Mouse (Mus musculus) cerebellum, adult 9-10 months (tissue): ENCODE results near the gene Lipk.

ENCODE experiments used
- DNase-seq: peaks from one replicate; pipeline ENCODE4 v3.0.0; 2022

Gene Lipk

DNA sequence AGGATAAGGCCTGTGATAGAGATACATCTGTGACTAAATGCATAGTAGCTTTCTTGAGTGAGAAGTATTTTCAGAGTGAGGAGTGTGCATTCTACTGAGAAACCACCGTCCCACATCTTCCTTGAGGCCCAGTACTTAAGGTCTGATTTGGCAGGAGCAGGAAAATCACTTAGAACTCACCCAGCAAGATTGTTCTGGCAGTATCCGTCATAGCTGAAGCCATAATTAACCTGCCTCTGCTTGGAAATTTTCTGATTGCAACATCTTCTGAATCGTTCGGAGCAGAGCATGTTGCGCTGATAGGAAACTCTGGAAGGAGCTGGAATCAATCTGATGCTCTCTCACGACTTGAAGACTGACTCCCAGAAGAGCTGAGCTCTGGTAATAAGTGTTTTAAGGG, at the start of gene Lipk:
Gene Lipk (plus strand): TSS at position 289 of the 400 bp plus-strand sequence.
- no peak for DNase-seq

DNA sequence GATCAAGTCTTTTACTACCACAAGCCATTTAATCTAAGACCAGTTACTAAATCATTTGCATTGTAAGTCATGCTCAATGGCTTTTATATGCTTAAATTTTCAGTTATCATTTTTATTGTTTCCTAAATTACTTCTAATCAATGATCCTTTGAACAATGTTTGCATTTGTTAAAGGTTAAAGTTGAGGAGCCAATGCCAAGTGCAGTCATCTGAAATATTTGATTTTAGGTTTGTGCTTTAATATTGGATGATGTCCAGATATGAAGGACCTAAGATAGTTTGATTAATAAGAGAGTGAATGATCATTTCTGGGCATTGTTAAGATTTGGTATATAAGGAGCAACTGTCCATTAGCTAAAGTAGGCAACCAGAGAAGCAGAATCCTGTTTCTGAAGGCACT, 47.2 kb upstream of the Lipk start, which contains the start of gene Lipf:
Gene Lipf (plus strand): TSS at position 301 of the 400 bp plus-strand sequence.
- DNase-seq = no peak

DNA sequence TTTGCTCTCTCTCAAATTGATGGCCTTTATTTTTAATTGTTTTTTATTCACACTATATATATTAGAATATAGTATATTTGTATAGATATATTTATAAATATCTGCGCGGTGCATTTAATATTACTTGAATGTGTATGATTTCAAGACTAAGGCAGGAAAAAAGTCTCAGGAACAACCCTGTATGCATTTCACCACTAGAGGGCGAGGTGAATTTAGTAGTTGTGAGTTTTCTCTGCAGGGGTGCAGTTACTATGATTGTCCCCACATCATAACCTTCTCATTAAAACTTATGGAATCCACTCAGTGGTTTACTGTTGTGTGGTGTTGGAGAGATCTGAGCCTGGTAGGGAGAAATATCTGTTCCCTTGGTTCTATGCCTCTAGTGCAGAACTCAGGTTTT, 29.1 kb upstream of the Lipk start:
- no peak for DNase-seq

GRCm38 (mm10) chr19:33983043-33983442, 25.0 kb upstream of the Lipk start:
- DNase-seq = no peak

- DNase-seq = no peak
Observed at GRCm38 (mm10) chr19:34021440-34022172, 13.5 kb downstream of the Lipk start.

DNA sequence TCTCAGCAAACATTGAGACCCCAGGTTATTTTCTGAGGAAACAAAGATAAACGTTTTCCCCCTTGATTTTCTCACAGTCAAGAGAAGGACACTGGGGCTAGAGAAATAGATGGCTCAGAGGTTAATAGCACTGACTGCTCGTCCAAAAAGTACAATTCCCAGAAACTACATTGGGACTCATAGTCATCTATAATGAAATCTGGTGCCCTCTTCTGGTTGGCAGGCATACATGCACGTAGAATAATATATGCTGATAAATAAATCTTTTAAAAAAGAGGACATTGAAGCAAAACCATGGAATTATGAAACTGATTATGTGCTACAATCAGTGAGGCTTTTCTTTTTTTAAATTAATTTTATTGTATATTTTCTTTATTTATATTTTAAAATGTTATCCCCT, 14.7 kb downstream of the Lipk start:
- peak; percentile 6 for DNase-seq

GRCm38 (mm10) chr19:34039731-34040130, 31.6 kb downstream of the Lipk start:
- no peak for DNase-seq

DNA sequence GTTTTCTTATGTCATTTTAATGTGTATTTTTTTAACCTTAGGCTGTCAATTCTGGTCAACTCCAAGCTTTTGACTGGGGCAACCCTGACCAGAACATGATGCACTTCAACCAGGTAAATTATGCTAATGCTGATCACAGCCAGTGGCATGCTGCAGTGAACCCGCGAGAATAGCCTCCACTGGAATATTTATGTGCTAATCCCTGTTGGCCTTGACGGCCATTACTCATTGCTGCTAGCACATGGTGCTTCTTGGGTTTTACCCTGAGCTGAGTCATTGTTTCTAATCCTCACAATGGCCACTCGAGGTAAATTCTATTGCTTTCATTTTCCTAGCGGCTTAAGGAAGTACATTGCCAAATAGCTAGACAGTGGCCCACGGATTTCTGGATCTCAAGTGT, 34.9 kb downstream of the Lipk start:
- no peak for DNase-seq

GRCm38 (mm10) chr19:34049371-34050039, 41.4 kb downstream of the Lipk start:
- DNase-seq = no peak

DNA sequence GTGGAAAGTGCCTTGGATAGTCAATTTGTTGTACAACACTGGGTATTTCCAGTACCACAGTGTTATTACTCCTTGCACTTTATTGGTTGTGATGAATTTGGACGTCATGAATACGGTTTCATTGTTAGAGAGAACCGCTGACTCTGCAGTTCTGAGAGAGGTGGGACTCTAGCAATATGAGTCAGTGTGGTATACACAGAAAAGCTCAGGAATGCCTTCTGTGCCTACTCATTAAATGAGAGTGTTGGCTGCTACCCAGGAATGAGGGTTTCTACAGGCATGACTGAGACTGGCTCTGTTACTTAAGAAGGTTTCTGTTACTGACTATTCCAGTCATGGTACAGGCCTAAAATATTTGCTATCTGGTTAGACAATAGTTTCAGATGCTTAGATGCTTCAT, 43.4 kb downstream of the Lipk start:
- no peak for DNase-seq

- no peak for DNase-seq
Observed at GRCm38 (mm10) chr19:34063547-34063946, 55.5 kb downstream of the Lipk start.

- no peak for DNase-seq
Observed at GRCm38 (mm10) chr19:34064059-34064458, 56.0 kb downstream of the Lipk start.

DNA sequence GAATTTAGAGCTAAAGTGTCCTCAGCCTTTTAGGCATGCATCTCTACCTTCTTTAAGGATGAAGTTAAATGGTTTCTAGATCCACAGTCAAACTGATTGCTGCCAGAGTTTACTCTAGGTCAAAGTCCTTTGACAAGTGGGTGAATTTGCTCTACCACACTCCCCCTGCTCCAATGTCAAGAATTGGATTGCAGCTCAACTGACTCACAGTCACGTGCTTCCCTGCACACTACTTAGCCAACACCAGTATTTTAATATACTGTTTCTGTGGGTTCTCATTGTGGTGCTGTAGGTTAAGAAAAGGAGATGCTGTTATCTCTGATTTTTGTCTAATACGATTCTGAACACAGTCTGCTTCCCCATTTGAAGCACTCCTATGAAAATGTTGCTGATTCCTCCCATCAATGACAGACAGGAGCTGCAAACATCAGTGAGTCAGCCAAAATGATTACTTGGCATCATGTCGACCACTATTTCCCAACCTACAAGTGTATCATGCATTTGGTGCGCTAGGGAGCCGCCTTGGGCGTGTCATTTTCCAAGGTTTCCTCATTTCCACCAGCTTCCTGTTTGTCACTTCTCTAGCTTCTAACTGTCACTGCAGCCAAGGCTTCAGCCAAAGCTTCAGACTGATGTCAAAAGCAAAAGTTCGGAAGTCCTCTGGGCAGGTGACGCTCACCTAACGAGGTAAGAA, 58.8 kb downstream of the Lipk start, which contains the start of gene Lipn:
Gene Lipn (plus strand): TSS at position 580 of the 694 bp plus-strand sequence.
- no peak for DNase-seq

GRCm38 (mm10) chr19:34074239-34074638, 66.1 kb downstream of the Lipk start:
- DNase-seq = no peak

DNA sequence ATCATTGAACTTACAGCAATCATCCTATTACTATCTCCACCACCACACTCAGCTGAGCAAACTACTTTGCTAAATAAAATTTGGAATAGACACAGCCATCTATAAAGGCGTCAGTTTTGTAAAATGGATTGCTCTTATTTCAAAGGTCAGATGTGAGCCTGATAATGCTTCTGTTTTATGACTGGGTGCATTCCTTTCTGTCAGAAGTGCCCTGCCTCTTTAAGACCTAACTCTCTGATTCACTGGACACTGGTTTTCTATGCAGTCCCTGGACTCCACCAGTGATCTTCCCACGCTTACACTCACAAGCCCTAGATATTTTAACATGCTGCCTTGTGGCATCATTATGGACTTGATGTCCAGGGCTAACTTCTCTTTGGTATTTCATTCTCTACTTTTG, 70.0 kb downstream of the Lipk start:
- no peak for DNase-seq

GRCm38 (mm10) chr19:34089011-34089680, 81.1 kb downstream of the Lipk start:
- DNase-seq = no peak

- no peak for DNase-seq
Observed at GRCm38 (mm10) chr19:34095381-34095780, 87.3 kb downstream of the Lipk start.

DNA sequence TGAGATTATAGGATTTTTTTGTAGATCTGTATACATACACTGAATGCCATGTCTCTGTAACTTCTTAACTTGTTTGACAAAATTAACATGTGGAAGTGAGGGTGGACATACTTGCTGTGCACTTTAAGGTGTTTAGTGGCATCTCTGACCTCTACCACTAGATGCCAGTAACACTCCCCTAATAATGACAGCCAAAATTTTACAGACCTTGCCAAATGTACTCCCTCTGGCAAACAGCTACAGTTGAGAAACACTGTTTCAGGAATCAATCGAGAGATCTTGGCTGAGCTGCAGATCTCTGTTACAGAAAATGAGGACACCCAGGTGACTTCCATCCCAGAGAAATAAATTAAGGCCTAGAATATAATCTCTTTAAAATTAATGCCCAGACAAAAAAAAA, 88.1 kb downstream of the Lipk start:
- DNase-seq = no peak
